Mouse (Mus musculus) gastrocnemius, postnatal 4 days (tissue): ENCODE measurements at regions not wholly inside any gene's neighbourhood (a gene's known extent, or its start where the extent isn't known, plus 50 kb on each side); places are given as distances from the start of the nearest gene placed in this dataset.

ENCODE experiments used
- DNase-seq, 2 experiments: peaks; one replicate each; pipeline ENCODE4 v3.0.0; 2021 to 2022; ENCODE audit warnings: low spot score in 2 of 2, mixed read lengths in 2 of 2

- no peak for DNase-seq
Observed at GRCm38 (mm10) chr10:42068497-42068896, 50.3 kb upstream of the Armc2 start.
